Mouse (Mus musculus) thymus, postnatal 14 days (tissue): ENCODE data around the gene Siah1a.

Experiments
- DNase-seq: peaks from one replicate; pipeline ENCODE4 v3.0.0; 2021

The Siah1a gene

GRCm38 (mm10) chr8:86745221-86745934 lies at the start of gene Siah1a, which contains the start of gene Gm10638:
Gene Siah1a (minus strand): TSS chr8:86745934.
Gene Gm10638 (plus strand): TSS chr8:86745699.
- DNase-seq = peak; percentile 55

- DNase-seq = no peak
Measured at GRCm38 (mm10) chr8:86794716-86795115, 49.0 kb upstream of the Siah1a start.

GRCm38 (mm10) chr8:86791542-86791941 lies 45.8 kb upstream of the Siah1a start:
- no peak for DNase-seq

GRCm38 (mm10) chr8:86789576-86789975 lies 43.8 kb upstream of the Siah1a start:
- DNase-seq = no peak

- DNase-seq = no peak
Measured at GRCm38 (mm10) chr8:86787891-86788420, 42.2 kb upstream of the Siah1a start.

- DNase-seq = no peak
Measured at GRCm38 (mm10) chr8:86786498-86786897, 40.8 kb upstream of the Siah1a start.

- no peak for DNase-seq
Measured at GRCm38 (mm10) chr8:86781094-86781493, 35.4 kb upstream of the Siah1a start.

- peak; percentile 37 for DNase-seq
Measured at GRCm38 (mm10) chr8:86779207-86779606, 33.5 kb upstream of the Siah1a start.

GRCm38 (mm10) chr8:86769945-86770715 lies 24.4 kb upstream of the Siah1a start:
- DNase-seq = no peak

GRCm38 (mm10) chr8:86768499-86768898 lies 22.8 kb upstream of the Siah1a start:
- no peak for DNase-seq

GRCm38 (mm10) chr8:86766548-86767211 lies 20.9 kb upstream of the Siah1a start:
- no peak for DNase-seq

- DNase-seq = no peak
Measured at GRCm38 (mm10) chr8:86765669-86766068, 19.9 kb upstream of the Siah1a start.

- no peak for DNase-seq
Measured at GRCm38 (mm10) chr8:86765155-86765554, 19.4 kb upstream of the Siah1a start.

GRCm38 (mm10) chr8:86762806-86763205 lies 17.1 kb upstream of the Siah1a start:
- DNase-seq = no peak

GRCm38 (mm10) chr8:86760746-86761145 lies 15.0 kb upstream of the Siah1a start:
- no peak for DNase-seq

GRCm38 (mm10) chr8:86759090-86759491 lies 13.4 kb upstream of the Siah1a start:
- DNase-seq = no peak

GRCm38 (mm10) chr8:86758651-86759050 lies 12.9 kb upstream of the Siah1a start:
- DNase-seq = no peak

GRCm38 (mm10) chr8:86756948-86757733 lies 11.4 kb upstream of the Siah1a start:
- DNase-seq = no peak

- DNase-seq = no peak
Measured at GRCm38 (mm10) chr8:86749842-86750241, 4.1 kb upstream of the Siah1a start.

- peak; percentile 38 for DNase-seq
Measured at GRCm38 (mm10) chr8:86746511-86746910, 777 bp upstream of the Siah1a start.

GRCm38 (mm10) chr8:86745935-86746441 lies 254 bp upstream of the Siah1a start:
- DNase-seq = peak; percentile 97
